Mouse (Mus musculus) lung, postnatal 0 days (tissue): ENCODE measurements at regions not wholly inside any gene's neighbourhood (a gene's known extent, or its start where the extent isn't known, plus 50 kb on each side); places are given as distances from the start of the nearest gene placed in this dataset.
"Not testable (repeated sequence)": the region's sequence is repeated elsewhere in the genome, so short reads cannot be mapped to it uniquely, and the experiment has no call there.

ENCODE experiments used
- ATAC-seq: fragments of 200-750 bp; cut with Nextera tagmentation; 2 replicates; pipeline ENCODE4 v1.8.0; 2017; ENCODE audit warnings: moderate library complexity
- DNase-seq: peaks from one replicate; pipeline ENCODE4 v3.0.0-alpha.2; 2016; ENCODE audit warnings: low spot score
- H3K27ac ChIP-seq: fragments of 300-500 bp; sonication (generic); 2 replicates; pipeline ENCODE4 v1.5.1; 2014; ENCODE audit warnings: antibody characterized with exemption, mild to moderate bottlenecking, low read length, mixed read lengths
- H3K27me3 ChIP-seq: fragments of 300-500 bp; sonication (generic); replicated peaks from 2 replicates; pipeline ENCODE4 v1.6.1; 2014; ENCODE audit warnings: low read length, mixed read lengths; ENCODE audit not compliant: insufficient read depth
- H3K36me3 ChIP-seq: fragments of 300-500 bp; sonication (generic); 2 replicates; pipeline ENCODE4 v1.6.1; 2014; ENCODE audit warnings: low read length, mixed read lengths; ENCODE audit not compliant: insufficient read depth
- H3K4me1 ChIP-seq: fragments of 300-500 bp; sonication (generic); 2 replicates; pipeline ENCODE4 v1.6.1; 2014; ENCODE audit warnings: antibody characterized with exemption, low read depth, low read length, mixed read lengths; ENCODE audit not compliant: insufficient read depth
- H3K4me2 ChIP-seq: fragments of 300-500 bp; sonication (generic); replicated peaks from 2 replicates; pipeline ENCODE4 v1.6.1; 2014; ENCODE audit warnings: low read depth, mild to moderate bottlenecking, low read length, moderate library complexity, mixed read lengths
- H3K4me3 ChIP-seq: fragments of 300-500 bp; sonication (generic); 2 replicates; pipeline ENCODE4 v1.5.1; 2014; ENCODE audit warnings: low read depth, low read length
- H3K9ac ChIP-seq: fragments of 300-500 bp; sonication (generic); replicated peaks from 2 replicates; pipeline ENCODE4 v1.6.1; 2014; ENCODE audit warnings: low read depth, mild to moderate bottlenecking
- H3K9me3 ChIP-seq: fragments of 300-500 bp; sonication (generic); 2 replicates; pipeline ENCODE4 v1.6.1; 2016; ENCODE audit warnings: low read length, mixed read lengths
- CTCF ChIP-seq: IDR thresholded peaks from 2 replicates; pipeline ENCODE4 v1.5.1; 2016; ENCODE audit warnings: antibody characterized with exemption, mild to moderate bottlenecking
- EP300 ChIP-seq: IDR thresholded peaks from 2 replicates; pipeline ENCODE4 v1.6.1; 2016; ENCODE audit warnings: antibody characterized with exemption, mild to moderate bottlenecking, control low read depth
- WGBS: fragments of 180-500 bp; shearing (Covaris S2); extraction: QIAGEN DNeasy Blood & Tissue Kit; methylation state at CpG from one replicate; pipeline ENCODE4 v1.1.7; 2014; 5-methylcytosine and 5-hydroxymethylcytosine counted together

DNA sequence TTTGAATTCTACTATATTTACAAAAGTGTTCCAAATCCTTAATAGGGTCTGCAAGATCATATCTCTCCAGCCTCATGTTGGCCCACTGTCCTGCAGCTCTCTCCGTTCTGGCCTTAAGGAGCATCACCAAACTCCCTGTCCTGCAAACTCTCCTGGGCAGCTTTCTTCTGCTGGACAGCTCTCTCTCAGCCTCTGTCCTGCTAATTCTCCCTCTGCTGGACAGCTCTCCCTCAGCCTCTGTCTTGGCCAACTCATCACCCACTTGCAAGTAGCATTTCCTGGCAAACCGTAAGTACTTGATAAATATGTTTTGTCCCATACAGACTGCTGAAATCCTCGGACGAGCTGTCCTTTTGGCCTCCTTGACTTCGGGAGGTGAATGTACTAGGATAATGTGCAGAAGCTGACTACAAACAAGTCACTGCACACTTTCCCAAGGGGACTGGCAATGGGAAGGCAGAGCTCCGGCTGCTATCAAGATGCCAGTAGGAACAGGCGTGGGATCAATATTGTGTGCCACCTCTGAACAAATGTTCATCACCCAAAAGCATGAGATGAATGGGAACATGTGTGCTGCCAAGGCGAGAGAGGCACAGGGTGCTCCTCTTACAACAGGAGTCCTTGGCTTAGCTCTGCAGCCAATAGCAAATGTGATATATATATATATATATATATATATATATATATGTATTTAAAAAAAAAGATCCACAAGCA, 108.1 kb upstream of the Gcfc2 start:
- Histone ChIP-seq H3K4me3 (no peak overlapping the region), H3K27ac (no peak overlapping the region), H3K9ac (no peak overlapping the region), H3K4me1 (no peaks in the 10 kb centered on the region), H3K36me3 (no peaks in the 10 kb centered on the region), H3K9me3 (no peaks in the 10 kb centered on the region), H3K4me2 (no peak overlapping the region), H3K27me3 (no peaks in the 10 kb centered on the region)
- ATAC-seq: no peak
- TF ChIP-seq CTCF (0 out of 2 replicates have a peak, but pooled peaks have one; percentile 11), EP300 (no peak)
- 62% methylated on average over 8 of the region's 8 CpGs for WGBS
- DNase-seq: no peak

DNA sequence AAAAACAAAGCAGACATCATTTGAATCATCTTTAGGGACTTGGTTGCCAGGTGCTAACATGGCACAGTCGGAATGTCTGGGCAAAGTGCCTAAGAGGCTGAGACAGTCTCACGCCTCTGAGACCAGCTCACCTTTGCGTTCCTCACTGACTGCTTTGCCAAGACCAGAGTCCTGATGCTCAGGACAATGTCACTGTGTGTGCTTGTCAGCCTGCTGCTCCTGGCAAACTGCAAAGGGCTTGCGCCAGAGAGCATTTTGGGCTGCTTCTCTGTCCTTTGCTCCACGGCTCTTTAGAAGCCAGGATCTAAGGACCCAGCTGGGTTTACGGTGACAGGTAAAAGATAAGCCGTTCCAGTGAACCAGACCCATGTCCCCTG, 107.5 kb upstream of the Gcfc2 start:
- DNase-seq (no peak), ATAC-seq (no peak)
- H3K9ac ChIP-seq: no peak overlapping the region
- no peaks in the 10 kb centered on the region for H3K9me3 ChIP-seq
- H3K27ac ChIP-seq: no peak overlapping the region
- no peaks in the 10 kb centered on the region for H3K36me3 ChIP-seq
- H3K4me2 ChIP-seq: no peak overlapping the region
- H3K4me3 ChIP-seq: no peak overlapping the region
- TF ChIP-seq EP300 (no peak), CTCF (no peak)
- 69% methylated on average over 7 of the region's 7 CpGs for WGBS
- H3K4me1 ChIP-seq: no peaks in the 10 kb centered on the region
- no peaks in the 10 kb centered on the region for H3K27me3 ChIP-seq

DNA sequence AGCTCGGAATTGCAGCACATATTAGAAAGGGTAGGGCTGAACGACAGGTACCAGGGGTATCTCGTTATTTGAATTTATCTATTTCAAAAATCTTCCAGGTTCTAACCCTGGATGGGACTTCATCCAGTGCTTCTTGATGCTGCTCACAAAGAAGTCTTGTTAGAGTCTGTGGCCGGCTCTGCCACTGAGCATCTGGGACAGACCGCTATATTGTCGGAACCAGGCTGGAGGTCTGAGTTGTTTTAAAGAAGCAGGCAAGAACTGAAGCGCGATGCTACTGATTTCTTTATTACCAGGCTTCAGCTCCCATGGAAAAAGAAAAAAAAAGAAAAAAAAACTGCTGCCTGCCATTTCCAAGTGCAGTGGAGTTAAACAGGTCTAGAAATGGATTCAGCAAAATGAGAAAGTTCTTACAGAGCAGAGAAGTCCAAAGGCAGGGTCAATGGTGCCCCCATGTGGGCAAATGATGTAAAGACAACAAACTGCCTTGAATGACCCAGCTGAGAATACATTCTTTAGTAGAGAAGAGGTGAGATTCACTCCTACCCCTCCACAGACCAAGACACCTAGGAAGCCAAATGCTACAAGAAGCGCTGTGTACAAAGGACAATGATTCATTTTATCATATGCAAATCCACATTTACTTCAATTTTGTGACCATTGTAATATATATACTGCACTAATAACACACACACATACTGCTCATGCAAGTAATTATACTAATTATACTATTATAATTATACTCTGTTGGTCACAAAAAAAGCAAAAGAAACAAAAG, 106.2 kb upstream of the Gcfc2 start:
- TF ChIP-seq EP300 (no peak), CTCF (peak; percentile 75)
- H3K36me3 ChIP-seq: no peaks in the 10 kb centered on the region
- H3K4me1 ChIP-seq: no peaks in the 10 kb centered on the region
- 73% methylated on average over 9 of the region's 9 CpGs for WGBS
- no peak overlapping the region for H3K9ac ChIP-seq
- H3K27me3 ChIP-seq: no peaks in the 10 kb centered on the region
- peak; percentile 57 for DNase-seq
- no peak overlapping the region for H3K27ac ChIP-seq
- no peak for ATAC-seq
- H3K4me2 ChIP-seq: no peak overlapping the region
- H3K4me3 ChIP-seq: no peak overlapping the region
- H3K9me3 ChIP-seq: no peaks in the 10 kb centered on the region

DNA sequence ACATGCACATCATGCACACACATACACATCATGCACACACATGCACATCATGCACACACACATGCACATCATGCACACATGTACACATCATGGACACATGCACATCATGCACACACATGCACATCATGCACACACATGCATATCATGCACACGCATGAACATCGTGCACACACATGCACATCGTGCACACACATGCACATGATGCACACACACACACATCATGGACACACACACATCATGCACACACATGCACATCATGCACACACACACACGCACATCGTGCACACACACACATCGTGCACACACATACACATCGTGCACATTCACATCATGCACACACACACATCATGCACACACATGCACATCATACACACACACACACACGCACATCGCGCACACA, 104.9 kb upstream of the Gcfc2 start:
- H3K27ac ChIP-seq: no peak overlapping the region
- whole genome bisulfite sequencing: 93% methylated on average over 10 of the region's 10 CpGs
- H3K4me3 ChIP-seq: no peak overlapping the region
- H3K4me2 ChIP-seq: no peak overlapping the region
- no peaks in the 10 kb centered on the region for H3K4me1 ChIP-seq
- no peak overlapping the region for H3K9ac ChIP-seq
- no peaks in the 10 kb centered on the region for H3K36me3 ChIP-seq
- DNase-seq: no peak
- ATAC-seq: no peak
- TF ChIP-seq CTCF (no peak), EP300 (no peak)
- H3K9me3 ChIP-seq: no peaks in the 10 kb centered on the region
- no peaks in the 10 kb centered on the region for H3K27me3 ChIP-seq

DNA sequence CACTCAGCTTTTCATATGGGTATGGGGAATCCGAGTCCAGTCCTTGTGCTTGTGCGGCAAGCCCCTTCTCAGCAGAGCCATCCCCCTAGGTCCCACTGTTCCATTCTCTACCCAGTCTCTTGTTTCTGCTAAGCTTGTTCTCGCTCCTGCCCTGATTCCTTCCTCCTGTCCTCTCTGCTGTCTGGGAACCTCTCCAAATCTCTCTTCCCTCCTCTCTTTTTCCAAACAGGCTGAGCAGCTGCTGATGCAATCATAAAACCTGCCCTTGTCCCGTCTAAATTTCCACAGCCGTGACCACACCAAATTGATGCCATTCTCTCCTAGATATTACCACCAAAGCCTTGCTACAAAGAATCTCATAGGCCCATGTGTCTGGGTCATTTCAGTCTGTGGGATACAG, 103.4 kb upstream of the Gcfc2 start:
- TF ChIP-seq CTCF (no peak), EP300 (no peak)
- no peaks in the 10 kb centered on the region for H3K4me1 ChIP-seq
- H3K4me3 ChIP-seq: no peak overlapping the region
- H3K36me3 ChIP-seq: no peaks in the 10 kb centered on the region
- WGBS: 72% methylated on average over 5 of the region's 5 CpGs
- H3K4me2 ChIP-seq: no peak overlapping the region
- ATAC-seq: no peak
- H3K9ac ChIP-seq: no peak overlapping the region
- no peak overlapping the region for H3K27ac ChIP-seq
- H3K27me3 ChIP-seq: no peaks in the 10 kb centered on the region
- no peaks in the 10 kb centered on the region for H3K9me3 ChIP-seq
- no peak for DNase-seq

DNA sequence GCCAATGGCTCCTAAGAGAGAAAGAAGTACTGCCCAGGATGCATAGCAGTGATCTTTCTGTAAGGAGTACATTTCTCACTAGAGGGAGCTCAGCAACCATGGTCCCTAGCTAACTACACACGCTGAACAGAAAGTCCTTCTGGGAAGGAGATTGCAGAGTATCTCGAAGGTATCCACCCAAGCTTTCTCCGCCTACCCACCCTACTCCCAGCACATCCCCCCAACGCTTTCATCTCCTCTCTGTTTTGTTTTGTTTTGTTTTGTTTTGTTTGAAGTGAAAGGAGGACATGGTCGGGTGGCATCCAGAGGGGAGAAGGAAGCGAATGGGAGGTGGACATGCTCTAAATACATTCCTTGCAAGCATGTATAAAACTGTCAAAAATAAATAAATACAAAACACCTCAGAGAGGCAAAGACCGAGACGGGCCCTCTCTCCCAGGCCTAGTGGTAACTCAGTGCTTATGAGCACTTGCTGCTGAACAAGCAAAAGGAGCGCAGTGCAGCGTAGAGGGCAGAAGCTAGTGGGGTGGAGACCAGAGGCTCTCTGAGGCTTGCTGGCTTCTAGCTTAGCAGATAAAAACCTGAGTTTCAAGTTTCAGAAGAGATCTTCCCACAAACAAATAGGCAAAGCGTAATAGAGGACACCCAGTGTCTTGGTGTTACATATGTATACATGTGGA, 83.9 kb upstream of the Gcfc2 start:
- TF ChIP-seq EP300 (no peak), CTCF (peak; percentile 42)
- WGBS: 51% methylated on average over 11 of the region's 11 CpGs
- ATAC-seq: no peak
- H3K4me3 ChIP-seq: no peak overlapping the region
- peak overlapping the region; percentile 25; the same call in 1 of the 2 replicates for H3K4me2 ChIP-seq
- H3K9me3 ChIP-seq: no peaks in the 10 kb centered on the region
- no peak overlapping the region for H3K9ac ChIP-seq
- H3K27ac ChIP-seq: no peak overlapping the region
- no peaks in the 10 kb centered on the region for H3K36me3 ChIP-seq
- peak; percentile 25 for DNase-seq
- no peaks in the 10 kb centered on the region for H3K4me1 ChIP-seq
- no peaks in the 10 kb centered on the region for H3K27me3 ChIP-seq

DNA sequence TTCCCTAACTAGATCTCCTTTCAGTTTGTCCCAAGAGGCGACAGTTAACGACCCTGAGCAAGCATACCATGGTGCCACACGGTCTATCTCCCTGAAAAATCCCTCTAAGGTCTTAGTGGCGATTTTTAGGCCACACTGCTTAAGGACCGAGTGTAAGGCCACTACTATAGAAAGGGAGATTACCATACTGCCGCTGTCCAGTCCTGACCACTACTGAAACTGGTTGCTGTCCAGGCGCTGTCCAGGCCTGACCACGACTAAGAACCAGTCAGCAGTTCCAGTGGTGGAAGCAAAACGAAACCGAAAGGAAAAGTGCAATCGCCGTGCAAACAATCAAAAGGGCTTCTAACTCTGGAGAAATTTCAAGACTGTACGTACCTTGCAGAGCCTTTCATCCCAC, 55.3 kb upstream of the Gcfc2 start:
- H3K4me1 ChIP-seq, H3K9ac ChIP-seq, H3K4me3 ChIP-seq, H3K27ac ChIP-seq, H3K4me2 ChIP-seq, ATAC-seq, H3K27me3 ChIP-seq, DNase-seq, H3K9me3 ChIP-seq, H3K36me3 ChIP-seq: not testable (repeated sequence)
- WGBS: 87% methylated on average over 13 of the region's 13 CpGs
